ENCODE assay signal across 10 mouse cellular contexts in the genomic region with DNA sequence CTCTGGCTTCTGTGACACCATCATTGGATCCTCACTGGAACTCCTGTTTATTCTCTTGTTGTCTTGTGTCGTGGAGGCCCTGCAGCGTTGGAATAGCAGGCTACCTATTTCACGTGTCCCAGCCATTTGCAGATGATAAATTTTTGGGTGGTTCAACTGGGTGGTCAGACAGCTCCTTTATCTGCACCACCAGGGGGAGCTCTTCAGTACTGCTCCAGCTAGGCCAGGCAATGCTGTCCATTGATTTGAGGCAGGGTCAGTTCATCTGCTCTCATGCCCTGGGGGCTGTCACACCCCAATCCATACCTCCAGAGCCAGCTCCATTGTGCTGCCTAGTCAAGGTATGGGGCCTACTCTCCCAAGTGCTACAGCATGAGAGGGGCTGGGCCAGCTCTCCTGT. TPM values are rescaled to one million over a fixed set of nuclear protein-coding genes. Genes with fewer than 3 reads are reported as not detected.
A peak's percentile ranks its signal among the peaks of the same experiment; 100 is the strongest.
DNase-seq lines count a peak whose midpoint lies in the region; ATAC-seq lines count a peak whose summit lies in the region.
"Had no signal": no experiment of that assay in that cellular context is flagged by ENCODE, and none has a peak within 500 bp of the region (broad histone marks: within the 10 kb centered on the region; RNA-seq: fewer than 3 reads in every experiment).

No protein-coding gene starts in this region.

- ATAC-seq in hindbrain, embryonic 13.5 days (ENCODE audit: low FRiP score): no peak
- no peak for ATAC-seq in inflammation-experienced regulatory T-cells, adult 6 months

- 75% methylated on average over 3 of the region's 3 CpGs for WGBS in hindbrain, embryonic 10.5 days
- 57% methylated on average over 3 of the region's 3 CpGs for WGBS in hindbrain, embryonic 13.5 days

- H3K9ac ChIP-seq in hindbrain, embryonic 13.5 days: no peak overlapping the region
- H3K9ac ChIP-seq: limb, embryonic 15.5 days had no signal

- no peaks in the 10 kb centered on the region for H3K36me3 ChIP-seq in hindbrain, embryonic 10.5 days
- H3K36me3 ChIP-seq in hindbrain, embryonic 13.5 days: no peaks in the 10 kb centered on the region
- H3K36me3 ChIP-seq: limb, embryonic 15.5 days had no signal

- no peak overlapping the region for H3K27ac ChIP-seq in hindbrain, embryonic 10.5 days
- H3K27ac ChIP-seq in hindbrain, embryonic 13.5 days: no peak overlapping the region
- H3K27ac ChIP-seq: limb, embryonic 15.5 days had no signal

- H3K4me2 ChIP-seq in hindbrain, embryonic 13.5 days: no peak overlapping the region
- H3K4me2 ChIP-seq: limb, embryonic 15.5 days had no signal

- H3K4me1 ChIP-seq in hindbrain, embryonic 10.5 days (replicated peaks): peaks cover 6% of the 10 kb centered on the region; the same call in 1 of the 2 replicates
- H3K4me1 ChIP-seq in hindbrain, embryonic 13.5 days (replicated peaks): no peaks in the 10 kb centered on the region
- H3K4me1 ChIP-seq: limb, embryonic 15.5 days had no signal

- no peak overlapping the region for H3K4me3 ChIP-seq in hindbrain, embryonic 10.5 days
- H3K4me3 ChIP-seq in hindbrain, embryonic 13.5 days: no peak overlapping the region
- H3K4me3 ChIP-seq: limb, embryonic 15.5 days had no signal

- peak; percentile 10 for DNase-seq in hindbrain, embryonic 10.5 days (ENCODE audit: low spot score)
- peak; percentile 5 for DNase-seq in CD4-positive helper T cell, adult 2 months (ENCODE audit: low read depth, low spot score)
- DNase-seq in adrenal gland, postnatal 10 days: peak; percentile 49
- peak; percentile 40 for DNase-seq in kidney, postnatal 10 days
- DNase-seq in testis, postnatal 10 days (ENCODE audit: low spot score): peak; percentile 57
- no peak for DNase-seq in yolk sac, embryonic 10.5 days (ENCODE audit: low spot score)

- H3K27me3 ChIP-seq in hindbrain, embryonic 10.5 days (ENCODE audit: insufficient read depth, poor library complexity, severe bottlenecking): no peaks in the 10 kb centered on the region
- no peaks in the 10 kb centered on the region for H3K27me3 ChIP-seq in hindbrain, embryonic 13.5 days
- H3K27me3 ChIP-seq: limb, embryonic 15.5 days had no signal

- H3K9me3 ChIP-seq in hindbrain, embryonic 10.5 days: no peaks in the 10 kb centered on the region
- no peaks in the 10 kb centered on the region for H3K9me3 ChIP-seq in hindbrain, embryonic 13.5 days
- H3K9me3 ChIP-seq: limb, embryonic 15.5 days had no signal

RNA-seq across cellular contexts. Expression of a gene that starts 24.5 kb away (rescaled TPM):
- 2.0 and 2.5 TPM in 2 replicates for polyA plus RNA-seq in hindbrain, embryonic 10.5 days (2016; fragmentation: Nextera tagmentation; extraction: Ambion mirVana)
- polyA plus RNA-seq in hindbrain, embryonic 13.5 days (2015; fragmentation: Nextera tagmentation; extraction: Ambion mirVana): 3.1 and 3.3 TPM in 2 replicates
- total RNA-seq in adrenal gland, postnatal 10 days (2021): 100 to 1,000 TPM in 1 of 2 experiments, 10 to 100 TPM in 1; 99.5 to 108 TPM
- under 1 TPM in 1 of 3 experiments, not detected in 2; 0.09 TPM for polyA plus RNA-seq in inflammation-experienced regulatory T-cells, adult 6 months (2017; shearing (Covaris generic))
- total RNA-seq: common myeloid progenitor, adult 5-6 weeks had no signal
